Mouse (Mus musculus) right cerebral cortex, adult 18-20 months (tissue): ENCODE data around the gene Prr29.
"Not testable (repeated sequence)": the region's sequence is repeated elsewhere in the genome, so short reads cannot be mapped to it uniquely, and the experiment has no call there.

ENCODE experiments used
- DNase-seq: peaks from one replicate; pipeline ENCODE4 v3.0.0; 2022; ENCODE audit warnings: mixed read lengths

Gene Prr29

DNA sequence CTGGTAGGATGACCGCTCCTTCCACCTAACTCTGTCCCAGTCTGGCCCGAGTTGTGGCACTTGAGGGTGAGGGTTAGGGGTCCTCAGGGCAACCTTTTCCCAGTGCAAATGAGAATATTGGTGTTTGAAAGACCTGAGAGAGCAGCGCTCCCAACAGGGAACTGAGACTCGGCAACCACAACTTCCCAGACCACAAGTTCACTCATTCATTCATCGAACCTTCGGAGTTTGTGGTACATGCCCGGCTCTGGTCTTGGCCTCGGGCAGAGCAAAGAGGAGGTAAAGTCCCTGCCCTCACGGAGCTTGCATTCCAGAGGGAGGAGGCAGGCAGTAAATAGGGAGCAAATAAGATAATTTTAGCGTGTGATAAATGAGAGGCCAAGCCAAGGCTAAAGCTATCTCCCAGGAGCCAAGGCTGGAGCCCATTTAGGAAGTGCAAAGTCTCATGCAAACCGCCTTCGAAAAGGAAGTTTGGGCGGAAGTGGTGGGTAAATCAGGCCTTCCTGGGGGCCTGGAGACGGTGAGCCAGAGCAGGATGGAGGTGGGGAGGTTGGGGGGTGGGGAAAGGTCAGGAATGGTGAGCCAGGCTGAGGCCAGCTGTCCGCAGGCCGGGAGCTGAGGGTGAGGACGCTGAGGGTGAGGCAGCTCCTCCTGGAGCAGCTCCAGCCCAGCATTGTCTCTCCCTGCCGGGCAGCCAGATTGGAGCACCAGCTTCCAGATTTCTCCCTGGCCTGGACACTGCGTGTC is 9.7 kb upstream of the Prr29 start:
- no peak for DNase-seq

DNA sequence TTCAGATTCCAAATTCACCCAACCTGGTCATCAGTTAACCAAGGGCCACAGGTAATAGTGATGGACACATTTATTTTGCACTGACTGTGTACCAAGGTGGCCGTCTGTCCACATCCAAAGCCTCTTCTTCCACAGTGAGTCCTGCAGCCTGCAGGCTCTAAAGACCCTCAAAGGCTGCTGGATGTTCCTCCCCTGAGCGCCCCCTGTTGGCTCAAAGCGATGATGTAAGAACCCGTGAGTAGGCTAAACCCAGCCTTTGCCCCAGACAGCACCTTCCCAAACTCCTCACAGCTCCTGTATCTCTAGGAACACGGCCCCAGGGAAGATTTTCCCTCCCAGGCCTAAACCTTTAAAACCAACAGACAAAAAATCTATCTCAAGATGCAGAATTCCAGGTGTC is 5.9 kb upstream of the Prr29 start:
- no peak for DNase-seq

- peak; percentile 4 for DNase-seq
Measured at GRCm38 (mm10) chr11:106364712-106365111, 560 bp upstream of the Prr29 start.

DNA sequence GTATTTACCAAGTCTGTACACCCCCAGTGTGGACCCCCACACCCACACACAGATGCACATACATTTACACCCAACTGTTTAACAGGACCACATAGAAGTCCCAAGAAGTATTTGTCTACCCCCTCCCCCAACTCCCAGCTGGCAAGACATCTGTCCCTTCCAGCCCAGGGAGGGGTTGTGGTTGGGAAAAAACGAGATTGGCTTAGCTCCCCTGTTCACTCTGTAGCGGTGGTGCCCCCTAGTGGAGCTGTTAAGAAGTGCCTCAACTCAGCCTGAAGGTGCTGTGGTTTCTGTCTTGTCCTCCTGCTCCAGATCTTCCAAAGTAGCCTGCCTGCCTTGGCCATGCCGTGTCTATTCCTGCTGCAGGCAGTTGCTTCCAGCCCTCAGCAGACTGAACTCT is 1.0 kb downstream of the Prr29 start:
- DNase-seq = peak; percentile 58

DNA sequence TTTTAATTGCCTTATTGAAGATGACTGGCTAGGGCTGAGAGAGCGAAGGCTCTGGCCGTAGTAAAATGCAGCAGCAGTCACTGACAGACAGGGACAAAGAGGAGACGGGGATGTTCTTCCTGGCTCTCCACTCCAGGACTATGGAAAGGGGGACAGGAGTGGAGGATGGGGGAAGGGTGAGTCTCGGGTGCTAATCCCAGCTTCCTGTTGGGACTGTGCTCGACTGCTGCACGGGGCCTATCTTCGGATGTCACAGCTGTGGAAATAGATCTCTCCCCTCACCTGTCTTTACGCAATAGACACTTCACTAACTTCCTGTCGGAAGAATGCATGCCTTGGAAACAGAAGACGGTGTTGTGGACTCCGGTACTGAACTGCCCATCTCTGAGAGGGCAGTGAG is 8.7 kb downstream of the Prr29 start:
- DNase-seq = no peak

DNA sequence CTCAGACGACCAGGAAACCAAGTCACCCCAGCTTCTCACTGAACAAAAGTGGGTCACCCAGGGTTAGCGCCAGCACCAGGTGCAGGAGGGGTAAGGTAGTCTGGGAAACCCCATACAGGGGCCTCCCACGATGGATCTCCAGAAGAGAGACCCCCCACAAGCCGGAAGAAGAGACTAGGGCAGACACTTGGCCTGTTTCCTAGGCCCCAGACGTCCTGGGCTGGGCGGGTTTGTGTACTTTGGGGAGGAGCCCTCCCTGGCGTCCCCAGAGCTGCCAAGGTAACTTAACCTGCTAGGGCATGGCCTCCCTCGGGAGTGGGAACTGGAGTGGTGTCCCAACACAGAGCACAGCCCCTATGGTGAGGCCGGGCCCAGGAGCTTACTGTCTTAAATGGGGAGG is 9.3 kb downstream of the Prr29 start:
- no peak for DNase-seq

- DNase-seq = no peak
Measured at GRCm38 (mm10) chr11:106374979-106375378, 9.7 kb downstream of the Prr29 start.

GRCm38 (mm10) chr11:106381011-106381410 is 15.7 kb downstream of the Prr29 start:
- no peak for DNase-seq

DNA sequence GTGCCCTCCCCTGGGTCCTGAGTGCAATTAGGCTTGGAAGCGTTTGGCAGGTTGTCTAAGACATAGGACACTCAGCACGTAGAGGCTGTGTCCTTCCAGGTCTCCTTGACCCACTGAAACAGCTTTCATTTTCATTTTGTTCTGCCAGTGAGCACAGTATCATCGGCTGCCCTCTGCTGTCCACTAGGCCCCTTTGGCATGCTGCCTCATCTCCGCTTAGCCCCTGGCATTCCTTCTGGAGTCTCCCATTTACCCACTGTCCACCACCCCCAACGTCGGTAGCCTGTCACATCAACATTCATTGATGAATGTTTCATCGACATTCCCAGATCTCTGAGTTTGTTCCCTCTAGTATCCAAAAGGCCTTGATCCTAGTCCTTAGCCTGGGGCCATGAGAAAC is 16.6 kb downstream of the Prr29 start:
- no peak for DNase-seq

- DNase-seq = no peak
Measured at GRCm38 (mm10) chr11:106382424-106382823, 17.2 kb downstream of the Prr29 start.

GRCm38 (mm10) chr11:106383051-106383790 is 17.9 kb downstream of the Prr29 start:
- no peak for DNase-seq

DNA sequence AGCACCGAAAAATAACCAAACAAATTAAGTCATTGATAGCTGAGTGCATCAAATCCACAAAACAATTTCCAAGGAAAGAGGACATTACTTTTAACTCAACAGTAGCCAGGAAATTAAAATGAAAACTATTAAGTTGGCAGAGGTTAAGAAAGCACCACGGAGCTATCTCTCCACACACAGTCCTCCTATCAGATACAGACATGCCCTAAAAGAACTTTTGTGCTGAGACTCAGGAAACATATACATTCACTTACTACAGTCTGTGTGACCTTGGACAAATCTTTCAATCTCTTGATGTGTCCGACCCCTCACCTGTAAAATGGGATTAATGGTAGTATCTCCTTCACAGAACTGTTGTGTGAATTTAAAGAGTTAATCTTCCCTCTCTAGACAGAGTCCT is 21.1 kb downstream of the Prr29 start:
- DNase-seq = no peak

- no peak for DNase-seq
Measured at GRCm38 (mm10) chr11:106387020-106387419, 21.7 kb downstream of the Prr29 start.

DNA sequence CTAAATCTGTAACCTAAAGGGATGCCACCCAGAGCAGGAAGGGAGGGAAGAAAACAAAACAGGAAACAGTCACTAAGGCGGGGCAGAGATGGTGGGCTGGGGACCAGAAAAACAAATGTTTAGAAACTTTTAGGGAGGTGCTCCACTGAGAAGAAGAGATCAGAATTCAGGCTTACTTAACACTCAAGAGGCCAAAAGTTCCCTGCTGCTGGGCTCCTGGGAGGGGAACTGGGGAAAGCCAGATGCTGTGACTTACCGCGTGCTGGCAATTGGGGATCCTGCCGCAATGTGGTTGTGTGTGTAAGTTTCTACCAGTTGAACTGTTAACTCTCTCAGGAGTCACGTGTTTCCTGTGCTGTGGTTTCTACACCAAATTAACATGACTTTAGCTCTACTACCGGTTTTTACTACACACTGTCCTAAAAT is 22.5 kb downstream of the Prr29 start, which contains the start of gene Icam2:
TSS of gene Icam2 (minus strand) at position 285 of the 426 bp plus-strand sequence.
- DNase-seq = no peak

DNA sequence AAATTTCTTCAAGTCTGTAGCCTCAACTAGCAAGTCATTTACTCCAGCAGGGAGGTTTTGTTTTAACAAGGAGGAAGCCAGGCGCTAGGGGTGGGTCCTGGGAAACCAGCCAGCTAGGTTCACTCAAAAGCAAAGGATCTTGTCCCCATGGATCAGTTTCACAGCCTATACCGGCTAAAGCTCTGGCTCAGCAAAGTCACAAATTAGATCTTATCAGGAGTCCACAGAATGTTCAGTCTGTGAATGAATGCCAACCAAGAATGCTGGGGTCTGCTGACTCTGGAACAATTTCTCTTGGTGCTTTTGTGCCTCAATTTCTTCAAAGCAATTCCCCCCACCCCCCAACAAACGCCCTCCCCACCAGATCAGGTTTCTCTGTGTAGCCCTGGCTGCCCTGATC is 24.3 kb downstream of the Prr29 start:
- DNase-seq = no peak

- no peak for DNase-seq
Measured at GRCm38 (mm10) chr11:106390757-106391156, 25.5 kb downstream of the Prr29 start.

DNA sequence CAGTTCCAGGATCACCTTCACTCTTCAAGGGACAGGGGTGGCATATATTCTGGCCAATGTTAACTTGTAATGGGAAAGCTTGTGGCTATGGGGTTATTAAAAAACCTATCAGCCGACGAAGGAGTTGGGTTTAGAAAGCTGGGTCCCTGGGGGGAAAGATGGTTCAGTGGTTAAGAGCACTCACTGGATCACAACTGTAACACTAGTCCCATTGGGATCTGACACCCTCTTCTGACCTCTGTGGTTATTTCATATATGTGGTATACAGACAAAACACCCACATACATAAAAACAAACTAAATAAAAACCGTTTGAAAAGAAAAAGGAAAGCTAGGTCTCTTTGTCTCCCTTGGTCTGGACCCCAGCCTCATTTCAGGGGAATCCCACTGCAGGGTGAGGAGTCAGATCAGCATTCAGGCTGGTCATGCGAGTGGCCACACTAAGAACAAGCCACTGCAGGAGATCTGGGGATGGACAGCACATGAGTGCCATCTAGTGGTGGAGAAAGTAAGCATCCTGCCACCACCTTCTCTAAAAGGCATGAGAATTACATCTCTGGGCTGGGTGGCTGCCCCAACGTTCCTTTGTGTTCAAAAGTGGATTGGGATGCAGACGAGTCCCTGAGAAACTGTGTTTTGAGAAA is 26.4 kb downstream of the Prr29 start:
- DNase-seq = peak; percentile 63

GRCm38 (mm10) chr11:106392597-106393330 is 27.5 kb downstream of the Prr29 start:
- DNase-seq = no peak

DNA sequence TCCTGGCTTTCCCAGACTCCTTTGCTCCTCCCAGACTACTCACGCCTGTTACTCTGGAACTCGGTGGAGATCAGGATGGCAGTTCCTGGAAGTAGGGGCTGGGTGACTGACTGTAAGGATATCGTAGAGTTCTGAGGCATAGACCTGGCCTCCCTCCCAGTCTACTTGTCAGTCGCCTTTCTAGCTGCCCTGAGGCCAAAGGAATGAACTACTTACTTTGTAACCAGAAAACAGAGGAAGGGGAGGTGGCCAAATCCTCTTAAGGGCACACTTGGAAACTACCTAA is 28.0 kb downstream of the Prr29 start:
- no peak for DNase-seq

- not testable (repeated sequence) for DNase-seq
Measured at GRCm38 (mm10) chr11:106394055-106394454, 28.8 kb downstream of the Prr29 start.

GRCm38 (mm10) chr11:106397656-106398055 is 32.4 kb downstream of the Prr29 start:
- DNase-seq = no peak

DNA sequence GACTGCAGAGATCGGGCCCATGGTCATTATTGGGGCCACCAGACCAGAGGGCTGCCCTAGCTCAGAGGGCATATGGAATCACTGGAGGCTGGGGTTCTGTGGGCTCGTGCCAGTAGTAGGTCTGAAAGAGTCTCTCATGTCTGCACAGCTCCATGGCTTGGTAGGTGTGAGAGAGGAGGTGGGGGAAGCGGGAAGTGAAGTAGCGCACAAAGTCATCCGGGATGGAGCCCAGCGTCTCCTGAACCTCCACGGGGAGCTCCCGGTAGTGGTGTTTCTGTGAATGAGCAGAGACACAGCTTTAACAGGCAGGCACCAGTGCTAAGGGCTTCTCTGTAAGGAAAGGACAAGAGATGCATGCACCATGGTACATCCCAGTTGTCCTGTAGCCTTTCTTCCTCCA is 33.2 kb downstream of the Prr29 start:
- DNase-seq = no peak

- no peak for DNase-seq
Measured at GRCm38 (mm10) chr11:106410011-106410410, 44.7 kb downstream of the Prr29 start.
